Mouse (Mus musculus) layer of hippocampus, postnatal 14 days (tissue): Measurements from ENCODE around the gene Oas3. TPM values are rescaled to one million over a fixed set of nuclear protein-coding genes. Genes with fewer than 3 reads are reported as not detected.
A peak's percentile ranks its signal among the peaks of the same experiment; 100 is the strongest.

Source experiments
- DNase-seq, 2 experiments: peaks; one replicate each; pipeline ENCODE4 v3.0.0; 2021 to 2022; ENCODE audit warnings: low spot score in 2 of 2, mixed read lengths in 1 of 2
- total RNA-seq, 2 experiments: library from RNA; stranded (reverse); gene quantifications; 2 replicates each; pipeline ENCODE4 v1.2.3; 2021

The Oas3 gene
- total RNA-seq, 2 experiments from 2014 or later: not detected

DNA sequence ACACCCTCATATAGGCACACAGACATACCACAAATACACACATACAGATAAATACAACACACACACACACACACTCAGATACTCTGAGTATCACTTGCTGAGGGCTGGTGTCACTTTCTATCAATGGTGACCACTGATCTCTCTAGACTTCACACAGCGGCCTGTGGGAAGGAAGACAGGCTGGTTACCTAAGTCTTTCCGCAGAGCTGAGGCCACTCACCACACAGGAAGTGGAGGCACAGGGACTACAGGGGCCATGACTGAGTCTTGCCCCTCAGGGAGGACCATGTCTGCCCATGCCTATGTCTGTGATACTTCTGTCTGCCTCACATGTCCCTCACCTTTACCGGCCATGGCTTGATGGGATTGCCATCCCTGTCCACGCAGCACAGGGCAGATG is 23.2 kb downstream of the Oas3 start:
- no peak for DNase-seq

DNA sequence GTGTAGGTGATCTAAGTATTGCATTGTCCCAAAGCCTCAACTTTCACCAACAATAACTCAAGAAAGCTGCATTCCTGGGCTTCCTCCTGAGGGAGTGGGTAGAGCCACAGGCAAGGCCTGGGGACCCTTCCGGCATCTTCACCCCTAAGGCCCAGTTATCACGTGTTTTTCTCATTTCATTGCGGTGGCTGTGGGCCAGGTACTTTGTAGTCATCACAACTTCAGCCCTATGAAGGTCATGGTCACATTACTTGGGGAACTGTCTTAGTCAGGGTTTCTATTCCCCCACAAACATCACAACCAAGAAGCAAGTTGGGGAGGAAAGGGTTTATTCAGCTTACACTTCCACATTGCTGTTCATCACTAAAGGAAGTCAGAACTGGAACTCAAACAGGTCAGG is 24.7 kb downstream of the Oas3 start:
- no peak for DNase-seq

DNA sequence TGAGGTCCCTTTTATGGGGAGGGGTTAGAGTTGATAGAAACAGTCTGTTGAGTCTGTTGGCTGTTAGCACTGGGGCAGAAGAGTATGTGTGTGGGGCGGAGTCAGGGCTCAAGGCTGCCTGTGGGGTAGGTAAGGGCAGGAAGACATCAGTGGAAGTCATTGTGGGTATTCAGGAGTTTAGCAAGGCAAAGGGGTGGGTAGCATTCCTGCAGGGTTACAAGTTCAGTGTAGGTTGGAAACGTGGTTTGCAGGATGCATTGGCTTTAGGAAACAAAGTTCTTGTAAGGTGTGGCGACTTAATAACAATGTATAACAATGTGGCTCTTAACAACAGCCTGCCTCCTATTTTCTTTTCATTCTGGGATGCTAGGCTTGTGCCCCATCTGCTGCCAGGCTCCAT is 26.3 kb downstream of the Oas3 start:
- DNase-seq: no peak

DNA sequence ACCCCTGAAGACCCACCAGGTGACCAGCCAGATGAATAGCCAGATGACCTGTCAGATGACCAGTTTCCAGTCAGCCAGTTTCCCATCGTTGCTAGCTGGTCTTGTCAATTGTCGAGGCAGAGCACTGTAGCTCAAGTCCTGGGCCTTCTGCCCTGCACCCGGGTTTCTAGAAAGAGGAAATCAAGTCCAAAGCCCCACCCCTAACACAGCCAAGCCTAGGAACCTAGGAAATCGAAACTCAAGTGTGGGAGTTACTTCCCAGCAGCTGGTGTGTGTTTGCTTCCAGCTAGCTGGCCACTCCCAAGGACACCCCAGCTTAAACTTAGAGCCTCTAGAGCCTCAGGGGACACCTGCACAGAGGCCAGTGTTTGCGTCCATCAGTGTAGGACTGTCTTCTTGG is 27.8 kb downstream of the Oas3 start, which contains the start of gene Oas2:
Gene Oas2 (minus strand): TSS at position 166 of the 400 bp plus-strand sequence.
- no peak for DNase-seq

DNA sequence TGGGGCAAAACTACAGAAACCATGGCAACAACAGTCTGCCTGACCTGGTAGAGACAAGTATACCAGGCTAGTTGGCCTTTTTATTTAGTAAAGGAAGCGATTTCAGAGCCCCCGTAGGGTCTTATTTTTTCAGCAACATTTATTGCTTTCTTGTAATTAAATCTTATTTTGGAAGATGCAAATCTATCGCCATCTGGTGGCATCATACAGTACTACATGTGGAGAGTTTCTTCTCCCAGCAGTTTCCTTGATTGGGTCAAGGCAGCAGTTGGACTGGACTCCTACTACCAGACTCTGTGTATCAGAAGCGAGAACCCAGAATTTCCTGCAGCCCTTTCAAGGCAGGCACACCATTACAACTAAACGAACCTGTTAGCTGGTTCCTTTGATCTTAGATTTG is 31.0 kb downstream of the Oas3 start:
- peak; percentile 69 to 79 for DNase-seq

DNA sequence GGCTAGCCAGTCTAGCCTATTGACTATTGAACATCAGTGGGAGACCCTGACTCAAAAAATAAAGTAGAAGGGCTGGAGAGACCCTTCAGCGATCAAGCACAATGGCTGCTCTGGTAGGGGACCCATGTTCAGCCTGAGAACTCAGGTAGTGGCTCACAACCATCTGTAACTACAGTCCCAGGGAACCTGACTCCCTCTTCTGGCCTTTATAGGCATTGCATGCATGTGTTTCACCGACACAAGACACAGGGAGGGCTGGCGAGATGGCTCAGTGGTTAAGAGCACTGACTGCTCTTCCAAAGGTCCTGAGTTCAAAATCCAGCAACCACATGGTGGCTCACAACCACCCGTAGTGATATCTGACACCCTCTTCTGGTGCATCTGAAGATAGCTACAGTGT is 35.3 kb downstream of the Oas3 start:
- no peak for DNase-seq

DNA sequence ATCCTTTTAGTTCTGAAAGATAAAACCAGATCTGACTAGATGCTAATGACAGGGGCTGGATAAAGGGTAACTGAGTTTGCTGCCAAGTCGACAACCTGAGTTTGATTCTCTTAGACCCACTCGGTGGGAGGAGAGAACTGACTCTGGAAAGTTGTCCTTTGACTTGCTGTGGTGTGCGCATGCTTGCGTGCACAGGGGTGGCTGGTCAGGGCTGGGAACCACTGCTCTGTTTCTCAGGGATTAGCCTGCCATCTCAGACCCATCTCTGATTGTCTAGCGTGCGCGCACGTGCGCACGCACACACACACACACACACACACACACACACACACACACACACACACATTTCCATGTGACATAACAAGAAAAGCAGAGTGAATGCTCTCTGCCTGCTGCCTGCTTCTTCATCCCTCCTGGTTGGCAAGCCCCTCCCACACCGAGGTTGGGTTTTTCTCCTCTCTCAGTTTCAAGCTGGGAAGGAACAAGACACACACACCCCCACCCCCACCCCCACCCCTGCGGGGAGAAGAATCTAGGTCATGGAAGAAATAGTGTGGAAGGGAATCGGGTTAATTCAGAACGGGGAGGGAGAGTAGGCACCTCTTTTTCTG is 43.0 kb downstream of the Oas3 start:
- DNase-seq: no peak

DNA sequence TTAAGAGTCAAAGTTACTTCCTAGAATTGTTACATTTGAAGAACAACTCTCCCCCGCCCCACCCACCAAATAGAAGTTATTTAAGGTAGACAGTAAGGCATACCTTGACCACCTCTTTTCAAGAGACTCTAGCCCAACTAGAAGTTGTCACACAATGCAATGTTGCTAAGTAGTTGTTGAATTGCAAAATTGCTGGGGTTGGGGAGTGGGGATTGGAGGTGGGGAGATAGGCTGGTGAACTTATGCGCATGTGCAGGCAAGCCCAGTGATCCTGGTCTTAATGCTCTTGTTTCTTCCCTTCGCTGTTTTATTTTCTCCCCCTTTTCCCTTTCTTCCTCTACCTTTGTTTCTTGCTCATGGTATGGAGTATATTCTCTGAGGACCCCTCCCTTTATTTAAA is 43.8 kb downstream of the Oas3 start:
- DNase-seq: no peak

DNA sequence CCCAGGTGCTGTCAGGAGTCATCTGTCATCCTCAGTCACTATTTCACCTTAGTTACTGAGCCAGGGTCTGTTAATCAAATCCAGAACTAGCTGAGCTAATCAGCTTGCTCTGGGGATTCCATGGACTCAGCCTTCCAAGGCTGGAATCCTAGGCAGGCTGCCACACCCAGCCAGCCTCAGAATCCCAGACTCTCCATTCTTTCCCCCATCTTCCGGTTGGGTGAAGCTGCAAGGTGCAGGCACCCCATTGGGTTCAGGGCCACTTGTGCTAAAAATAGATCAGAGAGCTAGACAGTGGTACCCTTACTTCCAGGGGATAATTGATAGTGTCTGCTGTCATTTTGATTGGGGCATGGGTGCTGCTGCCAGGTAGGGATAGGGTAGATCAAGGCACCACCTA is 44.7 kb downstream of the Oas3 start:
- DNase-seq: no peak

DNA sequence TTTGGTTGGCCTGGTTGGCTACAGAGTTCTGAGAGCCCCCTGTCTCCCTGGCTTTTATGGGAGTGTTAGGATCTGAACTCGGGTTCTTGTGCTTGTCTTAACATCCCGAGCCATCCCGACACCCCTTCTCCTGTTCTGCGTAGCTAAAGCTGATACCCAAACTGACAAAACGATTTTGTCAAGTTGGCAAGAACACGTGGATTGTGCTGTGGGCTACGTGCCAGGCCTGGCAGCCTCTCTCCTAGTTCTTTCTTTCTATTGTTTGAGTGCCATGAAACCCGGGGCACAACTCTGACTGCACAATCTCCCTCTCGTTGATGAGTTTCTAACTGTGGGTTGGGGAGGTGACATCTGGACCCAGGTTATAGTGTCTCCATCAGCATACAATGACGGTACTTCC is 48.1 kb downstream of the Oas3 start:
- peak; percentile 72 to 75 for DNase-seq

DNA sequence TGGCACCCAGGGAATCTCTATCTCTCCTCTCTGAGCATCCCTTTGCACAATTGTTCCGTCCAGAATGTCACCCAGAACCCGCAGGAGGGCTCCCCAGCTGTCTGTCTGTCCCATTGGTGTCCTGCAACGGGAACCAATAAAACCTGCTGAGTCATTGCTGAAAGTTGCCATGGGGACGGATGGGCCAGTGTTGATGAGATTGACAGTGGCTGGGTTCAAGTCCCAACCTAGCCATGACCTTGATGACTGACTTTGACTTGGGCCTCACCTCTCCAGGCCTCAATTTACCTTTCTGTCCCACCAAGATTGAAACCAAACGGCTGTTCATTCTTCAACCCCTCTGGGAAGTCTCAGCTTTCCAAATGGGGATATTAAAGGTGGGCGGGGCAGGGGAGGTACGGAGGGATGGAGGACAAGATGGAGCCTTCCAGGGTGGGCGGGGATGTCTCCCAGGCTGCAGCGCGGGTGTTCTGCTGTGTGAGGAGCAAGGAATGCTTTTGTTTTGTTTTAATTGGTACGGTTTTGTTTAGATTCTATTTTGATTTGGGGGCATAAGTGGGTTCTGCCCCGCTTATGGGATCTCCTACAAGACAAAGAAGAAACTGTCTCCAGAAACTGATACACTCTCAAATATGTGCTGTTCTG is 51.5 kb downstream of the Oas3 start:
- DNase-seq: no peak

DNA sequence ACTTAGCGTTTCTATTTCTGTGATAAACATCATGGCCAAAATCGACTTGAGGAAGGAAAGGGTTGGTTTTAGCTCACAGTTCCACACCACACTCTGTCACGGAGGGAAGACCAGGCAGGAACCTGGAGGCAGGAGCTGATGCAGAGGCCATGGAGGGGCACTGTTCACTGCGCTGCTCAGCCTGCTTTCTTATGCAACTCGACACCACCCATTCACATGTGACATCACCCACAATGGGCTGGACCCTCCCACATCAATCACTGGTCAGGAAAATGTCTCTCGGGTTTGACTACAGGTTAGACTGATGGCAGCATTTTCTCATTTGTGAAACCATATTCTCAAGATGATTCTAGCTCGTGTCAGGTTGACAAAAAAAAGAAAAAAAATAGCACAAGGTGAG is 56.5 kb downstream of the Oas3 start:
- no peak for DNase-seq

DNA sequence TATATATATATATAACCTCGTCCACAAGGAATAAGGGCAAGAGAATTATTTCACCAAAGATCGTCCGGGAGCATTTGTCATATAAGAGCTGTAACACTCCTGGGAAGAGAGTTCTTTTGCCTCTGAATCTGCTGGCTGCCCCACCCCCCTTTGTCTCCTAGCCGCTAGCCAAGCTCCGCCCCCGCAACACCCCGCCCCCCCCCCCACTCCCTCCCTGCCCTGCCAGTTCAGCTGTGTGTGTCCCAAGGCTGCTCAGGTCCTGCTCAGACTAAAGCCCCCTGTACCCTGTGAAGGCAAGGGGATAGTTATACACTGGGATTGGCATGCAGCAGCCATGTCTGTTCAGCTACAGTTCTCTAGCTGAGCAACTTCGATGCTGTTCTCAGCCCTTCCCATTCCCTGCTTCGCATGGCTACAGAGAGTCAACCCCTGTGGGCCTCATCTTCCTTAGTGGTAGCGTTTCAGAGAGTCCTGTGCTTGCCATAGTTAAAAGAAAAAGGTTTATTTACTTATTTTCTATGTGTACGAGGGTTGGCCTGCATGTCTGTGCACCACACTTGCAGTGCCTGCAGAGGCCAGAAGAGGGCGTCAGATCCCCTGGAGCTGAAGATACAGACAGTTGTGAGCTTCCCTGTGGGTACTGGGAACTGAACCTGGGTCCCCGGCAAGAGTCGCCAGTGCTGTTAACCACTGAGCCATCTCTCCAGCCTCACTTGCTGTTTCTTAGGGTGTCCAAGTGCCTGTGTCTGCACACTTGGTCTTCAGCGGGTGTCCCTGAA is 58.7 kb downstream of the Oas3 start:
- no peak for DNase-seq

DNA sequence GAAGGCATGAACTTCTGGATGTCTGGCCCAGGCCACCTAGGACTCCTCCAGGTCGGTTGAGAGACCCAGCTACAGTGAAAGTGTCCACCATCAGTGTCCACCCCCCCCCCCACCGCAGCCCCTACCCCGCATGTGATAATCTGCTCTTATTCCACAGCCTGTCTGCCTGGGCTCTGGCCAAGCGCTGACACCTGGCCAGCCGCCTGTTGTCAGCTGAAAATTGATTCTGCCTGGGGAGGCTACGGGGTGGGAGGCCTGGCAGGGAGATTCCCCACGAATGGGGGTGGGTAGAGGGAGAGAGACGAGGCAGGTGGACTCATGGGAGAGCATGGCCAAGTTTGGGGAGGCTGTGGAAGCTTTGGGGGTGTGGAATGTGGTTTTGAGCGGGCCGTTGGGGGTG is 60.3 kb downstream of the Oas3 start:
- peak; percentile 69 to 72 for DNase-seq

DNA sequence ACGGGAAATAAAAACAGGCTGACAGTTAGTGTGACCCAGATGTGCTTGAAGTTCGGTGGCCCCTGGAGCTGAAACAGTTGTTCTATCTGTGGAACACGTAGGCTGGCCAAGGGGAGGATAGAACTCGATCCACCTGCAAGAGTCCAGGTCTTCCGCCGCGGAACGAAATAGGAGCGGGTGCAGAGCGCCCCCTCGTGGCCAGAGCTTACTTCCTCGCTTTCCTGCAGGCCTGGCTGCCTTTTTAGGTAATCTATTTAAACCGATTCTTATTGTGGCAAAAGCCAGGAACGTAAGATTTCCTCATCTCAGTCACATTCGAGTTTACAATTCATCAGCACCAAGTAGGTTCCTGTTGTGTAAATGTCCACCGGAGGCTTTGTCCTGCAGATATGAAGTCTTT is 63.1 kb downstream of the Oas3 start:
- DNase-seq: peak; percentile 83 to 85

DNA sequence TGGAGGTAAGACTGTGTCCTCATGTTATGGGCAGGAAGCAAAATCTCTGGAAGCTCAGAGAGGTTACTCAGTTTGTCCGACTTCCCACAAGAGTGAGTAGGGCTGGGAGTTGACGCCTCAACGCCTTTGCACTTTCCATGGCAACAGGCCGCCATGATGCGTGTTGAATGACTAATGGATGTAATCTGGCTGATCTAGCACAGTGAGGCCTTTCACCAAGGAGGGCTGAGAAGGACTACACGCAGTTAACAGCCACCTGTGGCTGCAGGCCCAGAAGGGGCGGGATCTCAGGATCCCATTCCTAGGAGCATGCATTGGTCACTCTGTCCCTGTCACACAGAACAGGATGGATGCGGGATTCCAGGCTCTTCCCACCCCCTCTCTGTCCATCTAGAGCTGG is 64.7 kb downstream of the Oas3 start:
- peak in 1 of 2 experiments; percentile 54 for DNase-seq

DNA sequence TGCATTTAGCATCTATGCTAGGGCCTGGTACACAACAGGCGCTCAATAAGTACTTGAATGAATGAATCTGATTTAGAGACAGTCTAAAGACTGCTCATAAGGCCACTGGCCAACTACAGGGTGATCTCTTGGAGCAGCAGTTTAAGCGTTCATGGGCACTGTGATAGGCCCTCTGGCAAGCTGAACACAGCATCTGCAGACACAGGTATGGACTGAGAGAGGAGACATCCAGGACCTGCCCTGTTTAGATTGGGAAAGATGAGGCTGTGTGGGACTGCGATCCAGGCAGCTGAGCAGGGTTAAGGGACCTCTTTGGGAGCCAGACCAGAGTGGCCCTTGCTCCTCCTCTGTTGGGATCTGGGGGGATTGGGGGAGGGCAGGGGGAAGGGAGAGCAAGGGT is 65.6 kb downstream of the Oas3 start, which contains the start of gene Dtx1:
Gene Dtx1 (minus strand): TSS at position 101 of the 400 bp plus-strand sequence.
- DNase-seq: no peak

DNA sequence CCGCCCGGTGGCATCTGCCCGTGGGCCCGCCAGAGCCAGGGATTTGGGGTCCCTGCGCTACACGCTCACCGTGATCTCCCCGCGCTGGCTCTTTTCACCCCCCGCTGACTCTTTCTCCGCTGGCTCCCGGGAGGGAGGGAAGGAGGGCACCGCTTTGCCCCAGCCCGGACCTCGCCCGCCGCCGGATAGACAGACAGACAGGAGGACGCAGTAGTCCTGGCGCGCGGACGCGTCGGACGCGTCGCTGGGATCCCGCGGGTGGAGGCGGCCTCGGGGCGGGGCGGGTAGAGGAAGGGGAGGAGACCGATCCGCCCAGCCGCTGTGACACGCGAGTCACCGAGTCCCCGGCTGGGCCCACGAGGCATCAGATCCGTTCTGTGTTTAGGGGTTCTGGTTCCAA is 66.0 kb downstream of the Oas3 start:
- DNase-seq: peak; percentile 81 to 83

DNA sequence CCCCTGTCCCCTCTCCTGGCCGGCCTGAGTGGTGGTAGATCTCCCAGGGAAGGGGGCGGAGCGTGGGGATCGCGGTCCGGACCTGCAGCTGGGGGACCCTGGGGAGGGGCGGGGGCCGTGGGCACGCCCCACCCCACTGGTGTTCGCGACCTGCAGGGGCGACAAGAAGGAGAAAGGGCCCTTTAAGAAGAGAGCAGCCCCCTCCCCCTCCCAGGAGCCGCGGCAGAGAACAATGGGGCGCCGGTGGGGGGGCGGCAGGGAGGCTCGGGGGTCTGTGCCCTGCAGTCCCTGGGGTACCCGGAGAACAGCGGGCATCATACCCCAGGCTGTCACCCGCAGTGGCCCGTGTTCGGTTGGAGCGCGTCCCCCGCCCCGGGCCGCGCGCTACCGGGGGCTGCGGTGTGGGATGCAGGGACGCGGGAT is 66.6 kb downstream of the Oas3 start:
- DNase-seq: peak in 1 of 2 experiments; percentile 46

DNA sequence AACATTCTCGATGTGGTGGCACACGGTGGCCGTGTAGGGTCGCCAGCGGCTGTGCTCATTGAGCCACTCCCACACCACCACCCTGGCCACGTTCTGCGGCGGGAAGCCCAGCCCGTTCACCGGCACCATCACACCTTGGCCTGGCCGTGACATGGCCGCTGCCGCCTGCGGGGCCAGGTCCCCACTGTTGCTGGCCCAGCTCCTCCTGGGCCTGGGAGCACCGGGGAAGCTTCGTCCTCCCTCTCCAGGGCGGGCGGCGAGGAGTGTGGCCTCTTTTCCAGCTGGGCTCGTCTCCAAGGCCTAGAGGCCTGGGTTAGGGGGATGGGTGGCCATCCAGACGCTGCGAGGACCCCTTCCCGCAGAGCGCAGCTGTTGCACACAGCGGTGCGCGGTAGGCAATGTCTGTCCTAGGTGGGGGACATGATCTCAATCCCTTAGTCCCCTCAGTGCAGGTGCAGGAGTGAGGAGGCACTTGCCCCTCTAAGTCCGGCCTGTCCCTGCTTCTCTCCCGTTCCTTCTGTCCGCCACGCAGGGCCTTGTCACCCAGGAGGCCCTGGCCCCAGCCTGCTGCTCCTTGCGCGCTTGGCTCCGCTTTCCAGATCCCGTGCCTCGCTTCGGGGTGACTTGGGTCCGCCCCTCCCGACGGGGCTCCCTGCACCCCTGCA is 67.2 kb downstream of the Oas3 start:
- peak; percentile 54 to 62 for DNase-seq

DNA sequence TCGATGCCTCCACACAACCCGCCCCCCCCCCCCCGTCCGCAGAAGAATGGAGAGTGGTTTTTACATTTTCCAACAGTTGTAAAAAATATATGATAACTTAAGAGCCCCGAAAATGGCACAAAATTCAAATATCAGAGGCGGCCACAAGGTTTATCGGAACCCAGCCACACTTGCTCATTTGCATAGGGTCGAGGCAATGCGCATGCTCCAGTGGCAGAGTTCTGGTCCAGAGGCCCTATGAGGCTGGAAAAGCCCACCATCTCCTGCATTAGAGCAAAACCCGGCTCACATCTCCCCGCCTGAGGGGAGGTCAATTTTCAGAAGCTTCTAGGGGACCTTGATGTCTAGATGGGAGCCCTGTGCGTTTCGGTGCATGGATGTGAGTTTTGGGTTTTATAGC is 70.5 kb downstream of the Oas3 start:
- DNase-seq: no peak

DNA sequence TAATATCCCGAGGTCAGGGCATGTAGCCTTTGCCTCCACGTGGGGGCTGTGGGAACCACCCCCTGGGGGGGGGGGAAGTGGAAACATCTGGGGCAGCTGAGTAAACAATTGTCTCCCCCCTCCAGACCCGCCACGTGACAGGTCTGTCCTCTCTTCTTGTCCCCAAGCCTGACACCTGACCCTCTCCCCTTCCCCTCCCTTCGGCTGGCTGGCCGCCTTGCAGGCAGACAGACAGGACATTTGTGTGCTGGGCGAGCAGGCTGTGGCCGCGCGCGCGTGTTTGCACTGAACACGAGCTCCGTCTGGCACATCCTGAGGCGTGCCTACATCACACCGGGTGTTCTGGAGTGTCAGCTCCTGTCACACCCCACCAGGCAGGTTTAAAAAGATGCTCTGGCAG is 70.9 kb downstream of the Oas3 start:
- DNase-seq: no peak
